Mouse (Mus musculus) gastrocnemius, adult 8-10 months (tissue): Measurements from ENCODE around the gene Srbd1. TPM values are rescaled to one million over a fixed set of nuclear protein-coding genes. Genes with fewer than 3 reads are reported as not detected.

Source experiments
- DNase-seq, 2 experiments: peaks; one replicate each; pipeline ENCODE4 v3.0.0; 2022; ENCODE audit warnings: low spot score in 2 of 2
- total RNA-seq, 4 experiments: library from RNA; stranded (reverse); gene quantifications; 2 replicates each; pipeline ENCODE4 v1.2.4; 2022

Srbd1 gene
- total RNA-seq, 4 experiments from 2014 or later, result 4.7 to 5.6 (median 5.2) TPM

DNA sequence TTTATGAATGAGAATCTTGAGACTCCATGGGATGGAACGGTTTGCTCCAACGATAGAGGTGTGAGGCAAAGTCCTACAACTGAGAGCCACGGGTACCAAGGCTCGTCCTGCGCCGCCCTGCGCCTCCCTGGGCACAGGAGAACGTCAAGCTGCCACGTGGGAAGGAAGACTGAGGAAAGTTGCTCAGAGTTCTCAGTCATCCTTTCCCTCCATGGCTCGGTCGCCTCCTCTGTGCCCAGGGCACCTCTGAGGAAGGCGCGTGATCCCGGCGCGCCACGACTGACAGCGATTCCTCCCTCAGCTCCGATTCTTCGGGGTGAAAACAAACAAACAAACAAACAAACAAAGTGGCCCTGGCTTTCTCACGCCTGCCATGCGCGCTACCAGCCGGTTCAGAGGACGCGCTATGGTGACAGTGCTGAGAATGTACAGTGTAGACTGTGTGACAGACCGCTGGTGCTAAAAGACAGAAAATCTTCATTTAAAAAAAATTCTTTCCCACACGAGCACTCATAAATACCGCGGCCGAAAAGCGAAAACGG lies 367 bp downstream of the Srbd1 start:
- no peak for DNase-seq

DNA sequence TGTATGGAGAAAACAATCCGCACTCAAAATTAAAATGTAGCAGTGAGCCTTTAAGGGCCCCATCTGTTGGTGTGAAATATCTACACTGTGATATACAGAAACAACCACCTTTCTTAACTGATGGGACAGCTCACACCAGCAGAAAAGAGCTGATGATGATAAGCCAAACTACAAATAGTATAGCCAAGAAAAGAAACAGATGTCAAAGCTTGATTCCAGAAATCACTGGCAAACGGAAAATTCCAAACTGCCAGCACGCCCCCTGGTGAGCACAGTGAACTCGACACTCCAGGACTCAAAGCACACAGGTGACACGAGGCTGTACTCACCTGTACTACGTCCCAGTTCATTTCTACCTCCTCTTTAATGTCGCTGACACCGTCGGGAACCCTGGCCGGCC lies 9.1 kb downstream of the Srbd1 start:
- DNase-seq, result no peak

DNA sequence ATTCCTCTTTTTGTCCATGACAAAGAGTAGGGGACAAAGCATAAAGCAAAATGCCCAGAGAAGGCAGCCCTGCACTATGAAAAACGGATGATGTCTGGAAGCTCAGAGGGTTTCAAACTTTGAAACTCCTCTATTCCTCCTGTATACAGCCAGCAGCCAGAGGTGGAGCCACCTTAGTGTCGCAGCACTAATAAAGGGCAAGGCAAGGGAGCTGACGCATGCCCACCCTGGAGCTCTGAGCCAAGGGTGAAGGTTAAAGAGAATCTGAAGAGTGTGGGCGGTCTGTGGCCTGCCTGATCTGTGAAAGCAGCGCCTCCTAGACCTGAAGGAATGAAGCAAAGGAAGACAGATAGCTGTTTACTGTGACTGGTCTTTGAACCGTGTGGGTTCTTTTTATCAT lies 10.5 kb downstream of the Srbd1 start:
- no peak for DNase-seq

DNA sequence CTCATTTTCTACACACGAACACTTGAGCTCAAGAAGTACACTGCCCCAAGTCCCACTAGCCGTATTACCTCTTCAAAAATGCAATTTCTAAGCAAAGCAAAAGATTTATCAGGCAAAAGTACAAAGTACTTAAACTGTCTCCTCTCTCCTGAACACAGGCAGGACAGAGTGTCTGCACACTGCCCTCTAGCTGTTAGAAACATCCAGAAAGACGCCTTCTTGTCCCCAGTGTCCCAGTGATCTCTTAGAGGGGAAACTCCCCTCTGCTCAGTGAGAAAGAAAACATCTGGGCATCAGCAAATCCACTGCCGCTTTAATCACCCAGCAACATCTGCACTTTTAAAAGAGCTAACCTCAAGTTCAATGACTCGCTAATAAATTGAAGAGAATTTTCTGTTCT lies 12.4 kb downstream of the Srbd1 start:
- DNase-seq, result no peak

DNA sequence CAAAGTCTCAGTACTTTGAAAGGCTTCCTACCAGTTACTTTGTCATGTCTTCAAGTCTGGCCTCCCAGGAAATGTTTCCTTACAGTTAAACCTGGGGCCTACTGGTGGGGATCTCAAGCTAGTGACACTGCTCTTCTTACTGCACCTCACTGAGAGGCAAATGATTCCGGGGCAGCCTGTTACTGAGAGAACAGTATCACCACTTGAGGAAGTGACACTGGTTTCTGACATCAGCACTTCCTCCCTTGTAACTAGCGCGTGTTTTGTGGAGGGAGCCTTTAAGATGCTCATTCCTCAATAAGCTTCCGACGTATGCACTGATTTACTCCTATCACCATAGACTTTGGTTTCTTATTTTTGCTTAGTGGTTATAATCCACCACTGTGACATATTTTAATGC lies 16.8 kb downstream of the Srbd1 start:
- DNase-seq, result no peak

DNA sequence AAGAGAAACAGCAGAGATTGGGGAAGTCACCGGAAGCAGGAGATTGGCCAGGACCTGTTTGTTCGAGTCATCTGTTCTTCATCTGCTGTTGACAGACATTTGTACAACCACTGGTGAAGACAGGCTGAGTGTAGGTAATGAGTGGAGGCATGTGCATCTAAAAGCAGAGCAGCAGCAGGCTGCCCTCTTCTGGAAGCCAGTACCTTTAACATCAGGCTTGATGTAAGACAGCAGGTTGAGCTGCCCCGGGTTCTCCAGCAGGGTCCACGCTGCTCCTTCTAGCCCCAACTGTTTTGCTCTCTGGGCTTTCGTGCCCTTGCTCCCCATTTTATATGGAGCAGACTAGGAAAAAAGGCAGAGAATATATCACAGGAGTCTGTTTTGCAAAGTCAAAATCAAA lies 19.1 kb downstream of the Srbd1 start:
- no peak for DNase-seq

DNA sequence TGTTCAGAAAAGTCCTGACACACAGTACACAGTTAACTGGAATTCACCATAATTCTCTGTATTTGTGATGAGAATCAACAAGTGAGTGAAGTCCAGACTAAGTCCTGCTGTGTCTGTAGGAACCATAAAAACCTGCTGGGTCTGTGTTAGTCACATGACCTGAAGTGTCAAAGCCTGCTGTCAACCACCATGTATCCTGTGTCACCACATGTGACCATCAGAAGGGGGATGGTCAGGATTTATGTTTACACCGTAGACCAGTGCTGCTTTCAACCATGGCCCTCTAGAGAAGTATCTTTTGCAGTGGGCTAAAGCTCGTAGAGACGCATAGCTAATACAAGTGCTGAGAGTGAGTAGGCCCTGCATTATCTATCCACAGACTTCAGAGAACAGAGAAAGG lies 21.8 kb downstream of the Srbd1 start:
- no peak for DNase-seq

DNA sequence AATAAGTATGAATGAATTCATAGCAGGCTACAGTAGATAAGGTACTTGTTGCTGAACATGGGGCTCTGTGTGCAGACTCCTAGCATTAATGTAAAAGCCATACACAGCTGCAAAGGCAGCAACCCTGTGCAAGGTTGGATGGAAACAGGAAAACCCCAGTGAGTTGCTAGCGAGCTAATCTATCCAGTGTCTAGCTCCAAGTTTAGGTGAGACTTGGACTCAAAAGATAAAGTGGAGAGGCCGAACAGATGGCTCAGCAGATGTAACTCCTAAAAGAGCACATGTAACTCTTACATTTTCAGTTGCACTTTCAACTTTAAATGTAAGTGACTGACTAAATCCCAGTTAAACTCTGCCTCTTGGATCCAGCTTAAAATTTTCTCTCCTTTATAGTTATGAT lies 48.1 kb downstream of the Srbd1 start:
- no peak for DNase-seq

DNA sequence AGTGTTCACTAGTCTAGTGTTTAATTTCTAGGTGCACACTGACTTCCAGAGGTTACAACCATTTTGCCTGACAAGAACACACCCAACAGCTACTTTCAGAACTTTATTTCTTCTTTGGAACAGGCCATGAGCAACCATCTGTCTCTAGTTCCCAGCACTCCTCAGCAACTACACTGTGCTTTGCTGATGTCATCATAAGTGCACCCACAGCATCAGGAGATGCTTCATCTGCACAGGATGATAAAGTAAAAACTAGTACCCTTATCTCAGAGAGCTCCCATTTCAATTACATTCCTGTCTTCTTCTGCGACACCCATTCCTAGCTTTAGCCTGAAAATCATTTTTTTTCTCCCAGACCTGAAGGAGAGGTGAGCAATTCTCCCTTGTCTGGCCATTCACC lies 51.9 kb downstream of the Srbd1 start:
- DNase-seq, result no peak

DNA sequence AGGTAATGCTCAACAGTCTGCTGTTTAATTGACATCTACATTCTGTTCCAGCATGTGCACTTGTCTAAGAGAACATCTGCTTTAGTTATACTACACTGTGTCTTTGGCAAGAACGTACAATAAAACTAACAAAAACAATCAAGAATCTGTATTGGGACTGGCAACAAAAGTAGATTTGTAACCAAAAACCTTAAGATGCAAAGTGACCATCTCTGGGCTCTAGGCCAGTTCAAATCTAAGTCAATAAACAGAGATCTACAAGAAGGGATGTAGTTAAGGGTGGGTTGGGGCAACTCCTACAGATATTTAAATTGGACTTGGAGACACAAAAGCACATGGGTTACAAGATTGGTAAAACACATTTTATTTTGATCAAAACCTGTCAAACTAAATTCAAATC lies 53.3 kb downstream of the Srbd1 start:
- no peak for DNase-seq

DNA sequence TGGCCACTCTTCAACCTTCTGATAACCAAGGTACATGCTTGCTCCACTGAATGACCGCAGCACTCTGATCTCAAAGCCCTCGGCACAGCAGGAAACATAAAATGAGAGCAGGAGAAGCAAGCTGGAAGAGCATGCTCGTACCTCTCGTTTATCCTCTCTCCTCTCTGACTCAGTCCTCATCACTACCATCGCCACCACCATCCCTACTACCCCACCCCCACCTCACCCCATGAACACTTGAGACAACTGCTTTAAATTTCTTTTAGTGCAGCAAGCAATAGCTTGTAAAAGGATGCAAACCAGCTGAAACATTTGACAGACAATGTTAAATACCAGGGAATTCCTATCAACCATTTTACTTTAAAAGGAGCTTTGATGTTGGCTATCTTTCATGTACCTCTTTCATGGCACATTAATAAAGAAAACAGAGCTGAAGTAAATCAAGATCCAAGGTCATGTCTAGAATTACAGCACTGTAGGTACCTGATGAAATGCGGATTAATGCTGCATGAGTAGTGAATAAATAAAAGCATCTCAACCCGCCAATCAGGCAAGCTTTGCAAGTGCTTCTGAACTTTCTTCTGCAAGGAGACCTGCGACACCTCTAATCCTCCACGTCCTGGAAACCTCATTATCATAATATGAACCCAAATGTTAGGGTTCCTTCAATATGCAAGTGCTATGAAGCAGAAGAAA lies 54.9 kb downstream of the Srbd1 start:
- no peak for DNase-seq

DNA sequence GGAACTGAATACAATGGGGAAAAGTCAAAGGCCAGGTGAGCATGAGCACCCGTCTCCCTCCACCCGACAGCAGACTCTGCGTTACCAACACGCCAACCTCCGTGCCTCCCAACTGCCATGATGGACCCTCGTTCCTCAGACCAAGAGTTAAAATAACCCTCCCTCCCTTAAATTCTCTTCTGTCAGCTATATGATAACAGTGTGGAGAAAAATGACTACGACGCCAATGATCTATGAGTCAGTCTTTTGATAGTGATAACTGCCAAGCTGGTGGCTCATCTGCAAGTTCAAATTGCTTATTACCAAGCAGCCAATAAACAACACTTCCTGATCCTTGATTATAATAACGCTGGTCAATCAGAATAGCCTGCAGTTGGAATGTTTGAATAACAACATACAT lies 57.1 kb downstream of the Srbd1 start:
- no peak for DNase-seq

DNA sequence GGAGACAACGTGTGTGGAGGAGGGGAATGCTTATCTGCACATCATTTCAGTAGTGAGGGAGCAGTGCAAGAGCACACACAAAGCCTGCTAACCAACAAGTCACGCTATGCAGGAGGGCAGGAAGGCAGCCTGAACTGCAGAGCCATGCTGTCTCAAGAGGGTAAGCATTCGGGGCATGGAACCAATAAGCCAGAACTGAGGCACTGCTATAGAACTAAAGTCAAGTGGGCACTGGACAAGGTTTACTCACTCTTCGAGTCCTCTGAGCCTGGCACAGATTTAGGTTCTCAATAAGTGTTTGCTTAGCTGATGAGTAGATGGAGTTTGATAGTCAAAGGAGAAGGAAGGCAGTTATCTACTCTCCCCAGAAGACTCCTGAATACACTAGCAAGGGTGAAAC lies 58.8 kb downstream of the Srbd1 start:
- no peak for DNase-seq

DNA sequence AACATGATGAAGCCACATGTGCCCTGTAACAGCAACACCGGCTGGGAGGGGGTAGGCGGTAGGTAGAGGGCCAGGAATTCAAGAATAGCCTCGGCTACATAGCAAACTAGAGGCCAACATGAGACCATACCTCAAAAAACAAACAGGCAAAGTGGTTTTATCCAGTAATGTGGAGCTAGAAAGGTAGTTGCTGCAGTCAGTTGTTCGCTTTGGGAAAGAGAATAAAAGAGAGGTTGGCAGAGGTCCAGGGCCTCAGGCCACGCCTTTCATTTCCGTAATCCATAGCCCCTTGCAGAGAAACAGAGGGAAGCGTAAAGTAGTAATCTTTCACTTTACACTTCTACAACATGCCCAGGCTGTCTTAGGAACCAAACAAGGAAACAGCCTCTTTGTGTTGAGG lies 61.8 kb downstream of the Srbd1 start:
- no peak for DNase-seq

DNA sequence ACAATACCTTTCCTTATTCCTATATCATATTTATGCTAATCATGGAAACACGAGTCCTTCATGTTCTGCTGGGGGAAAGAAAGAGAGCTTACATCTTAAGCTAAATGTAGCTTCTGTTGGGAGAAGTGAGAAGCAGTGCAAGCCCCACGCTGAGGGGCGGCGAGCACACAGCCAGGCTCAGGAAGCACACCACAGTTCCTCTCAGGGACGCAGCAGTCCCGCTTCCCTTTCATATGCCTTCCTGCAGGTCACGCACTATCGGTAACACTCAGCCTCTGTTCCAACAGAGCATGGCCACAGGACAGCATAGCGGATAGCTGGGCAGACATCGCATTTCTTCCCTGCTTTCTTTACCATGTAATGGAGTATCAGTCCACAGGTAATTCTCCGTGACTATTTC lies 66.9 kb downstream of the Srbd1 start:
- DNase-seq, result no peak

DNA sequence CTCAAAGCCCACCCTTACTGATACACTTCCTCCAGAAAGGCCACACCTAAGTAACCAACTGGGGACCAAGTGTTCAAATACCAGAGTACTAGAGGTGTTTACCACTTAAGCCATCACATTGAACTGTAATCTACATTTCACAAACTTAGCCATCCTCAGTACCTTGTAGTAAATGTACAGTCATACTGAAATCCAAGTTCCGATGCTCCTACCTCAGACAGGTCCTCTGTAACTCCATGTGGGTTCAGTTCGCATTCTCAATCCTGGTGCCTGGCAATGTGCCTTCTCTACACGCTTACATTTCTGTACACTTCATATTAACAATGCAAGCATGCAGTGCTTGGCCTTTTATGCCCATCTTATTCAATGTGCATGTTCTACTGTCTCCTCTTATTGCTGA lies 77.5 kb downstream of the Srbd1 start:
- DNase-seq, result no peak

DNA sequence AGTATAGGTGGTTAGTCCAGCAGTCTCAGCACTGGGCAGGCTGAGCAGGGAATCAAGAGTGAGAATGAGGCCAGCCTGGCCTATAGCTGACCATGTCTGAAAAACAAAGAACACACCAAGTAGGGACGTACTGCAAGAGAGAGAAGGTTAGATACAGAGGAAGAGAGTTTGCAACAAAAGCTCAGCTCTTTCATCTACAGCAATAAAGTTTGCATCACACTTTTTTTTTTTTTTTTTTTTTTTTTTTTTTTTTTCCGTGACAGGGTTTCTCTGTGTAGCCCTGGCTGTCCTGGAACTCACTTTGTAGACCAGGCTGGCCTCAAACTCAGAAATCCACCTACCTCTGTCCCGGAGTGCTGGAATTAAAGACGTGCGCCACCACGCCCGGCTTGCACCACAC lies 79.1 kb downstream of the Srbd1 start:
- DNase-seq, result no peak

DNA sequence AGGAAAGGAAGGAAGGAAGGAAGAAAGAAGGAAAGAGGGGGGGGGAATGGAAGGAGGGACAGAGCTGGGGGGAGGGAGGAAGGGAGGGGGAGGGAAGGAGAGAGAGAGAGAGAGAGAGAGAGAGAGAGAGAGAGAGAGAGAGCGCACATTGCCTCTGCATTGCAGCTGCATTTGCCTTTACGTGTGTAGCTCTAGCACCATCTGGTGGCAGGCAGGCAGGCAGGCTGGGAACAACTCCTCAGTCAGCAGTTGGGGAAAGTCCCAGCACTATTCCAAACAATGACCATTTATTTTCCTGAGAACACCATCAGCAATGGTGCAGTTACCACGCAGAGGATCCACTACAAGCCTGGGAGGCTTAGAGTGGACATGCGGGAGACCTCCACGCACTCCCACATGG lies 81.5 kb downstream of the Srbd1 start:
- DNase-seq, result peak in 1 of 2 experiments; percentile 13

DNA sequence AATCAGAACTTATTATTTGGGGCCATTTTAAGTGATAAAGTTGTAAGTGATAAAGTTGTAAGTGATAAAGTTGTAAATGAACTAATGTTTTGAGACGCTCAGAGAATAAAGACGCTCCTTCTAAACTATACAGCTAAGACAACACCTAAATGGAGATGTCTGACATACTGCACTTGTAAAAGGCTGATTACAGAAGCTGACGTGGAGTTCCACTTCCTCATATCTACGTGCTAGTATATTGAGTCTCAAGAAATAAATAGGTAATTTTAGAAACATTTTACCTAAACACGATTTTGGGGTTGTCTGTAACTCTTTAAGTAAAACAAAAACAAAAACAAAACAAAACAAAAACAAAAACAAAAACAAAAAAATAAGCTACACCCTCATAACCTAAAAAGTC lies 84.1 kb downstream of the Srbd1 start:
- DNase-seq, result no peak

DNA sequence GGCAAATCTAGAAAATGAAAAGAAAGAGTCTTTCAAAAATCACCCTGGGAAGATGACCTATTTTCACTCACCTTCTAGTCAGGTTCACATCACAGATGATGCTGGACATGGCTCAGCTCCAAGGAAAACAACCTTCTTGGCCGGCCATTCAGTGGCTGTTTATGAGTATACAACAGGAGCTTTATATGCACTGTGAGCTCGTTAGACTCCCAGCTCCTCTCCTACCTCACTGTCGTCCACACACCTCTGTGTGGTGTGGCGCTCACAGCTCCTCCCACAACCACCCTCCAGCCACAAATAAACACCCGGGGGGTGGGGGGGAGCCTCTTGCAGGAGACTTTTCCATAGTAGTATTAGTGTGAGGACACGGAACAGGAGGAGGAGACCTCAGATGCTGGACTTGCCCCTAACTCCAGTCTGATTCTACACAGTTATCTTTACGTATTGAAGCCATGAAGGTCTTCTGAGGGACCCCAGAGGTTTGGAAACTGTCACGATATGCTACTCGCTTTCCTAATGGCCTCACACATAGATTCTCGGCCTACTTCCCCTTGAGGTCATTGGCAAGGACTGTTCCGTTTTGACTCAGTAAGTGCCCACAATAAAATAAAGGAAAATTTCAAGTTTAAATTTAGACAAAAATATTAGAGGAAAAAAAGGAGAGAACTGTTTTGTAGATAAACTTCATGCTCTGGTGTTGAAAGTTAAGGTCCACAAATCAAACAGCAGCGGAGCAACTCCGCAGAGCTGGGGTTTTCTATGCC lies 104.6 kb downstream of the Srbd1 start:
- DNase-seq, result no peak

DNA sequence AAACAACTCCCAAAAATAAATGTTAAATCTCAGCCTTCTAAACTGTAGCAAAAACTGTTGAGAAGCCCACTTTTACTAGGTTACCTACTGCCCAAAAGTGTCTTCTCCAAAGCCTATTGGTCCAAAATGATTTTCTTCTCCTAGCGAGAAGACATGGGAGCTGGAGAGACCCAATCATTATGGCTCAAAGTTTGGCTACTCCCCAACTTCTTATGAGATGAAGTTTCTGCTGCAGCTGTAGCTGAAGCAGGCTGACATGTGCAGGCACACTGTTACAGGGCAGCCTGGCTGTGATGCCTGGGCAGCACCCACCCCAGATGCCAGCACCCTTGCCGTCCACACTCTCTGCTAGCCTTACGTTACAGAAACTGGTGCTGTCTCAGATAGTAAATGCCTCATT lies 105.2 kb downstream of the Srbd1 start:
- DNase-seq, result no peak

DNA sequence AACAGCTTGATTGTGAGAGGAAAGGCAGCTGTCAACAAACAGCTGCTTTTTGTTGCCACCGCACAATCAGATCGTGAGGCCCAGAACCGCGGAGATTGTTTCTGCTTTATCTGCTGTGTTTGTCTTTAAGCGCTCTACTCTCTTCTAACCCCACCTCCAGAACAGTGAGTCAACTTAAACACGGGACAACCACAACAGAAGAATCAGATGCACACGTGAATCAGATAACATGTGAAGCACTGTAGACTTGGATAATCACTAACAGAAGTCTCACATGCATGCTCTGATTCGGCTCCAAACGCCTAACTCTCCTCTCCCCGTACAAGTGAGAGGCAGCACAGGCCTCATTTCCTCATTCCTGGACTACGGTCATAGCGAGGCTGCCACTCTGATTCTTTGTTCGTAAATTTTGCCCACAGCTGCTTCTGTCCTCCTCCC lies 106.7 kb downstream of the Srbd1 start:
- no peak for DNase-seq

DNA sequence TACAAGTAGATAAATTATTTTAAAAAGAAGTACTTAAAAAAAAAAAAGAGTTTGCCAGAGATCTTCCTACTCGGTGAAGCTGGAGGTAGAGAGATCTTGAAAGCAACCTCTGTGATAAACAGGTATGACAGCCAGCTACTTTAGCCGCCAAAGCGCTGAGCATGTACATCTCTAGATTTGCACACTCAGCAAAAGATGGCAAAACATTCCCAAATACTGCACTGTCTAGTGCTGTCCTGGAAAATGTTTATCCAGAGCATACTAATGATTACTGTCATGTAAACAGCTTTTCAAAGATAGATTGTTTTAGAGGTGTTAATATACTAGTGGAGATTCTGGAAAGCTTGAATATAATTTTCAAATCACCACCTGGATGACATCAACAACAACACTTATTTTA lies 109.4 kb downstream of the Srbd1 start:
- DNase-seq, result no peak
